ENCODE assay signal across 26 mouse cellular contexts in genomic region chr4:141879074-141879473, GRCm38 (mm10). TPM values are rescaled to one million over a fixed set of nuclear protein-coding genes. Genes with fewer than 3 reads are reported as not detected.
DNase-seq lines count a peak whose midpoint lies in the region; ATAC-seq and TF ChIP-seq lines count a peak whose summit lies in the region.
"Had no signal": no experiment of that assay in that cellular context is flagged by ENCODE, and none has a peak within 500 bp of the region (broad histone marks: within the 10 kb centered on the region; RNA-seq: fewer than 3 reads in every experiment).

No protein-coding gene starts in this region.

- DNase-seq in heart, postnatal 25 days (ENCODE audit: low spot score) = no peak
- DNase-seq in lung, postnatal 36 days = no peak
- DNase-seq in gastrocnemius, postnatal 25 days = no peak
- DNase-seq: cerebellum, adult 9-10 months; embryo, embryonic 11 days; gastrocnemius, postnatal 36 days; kidney, adult 18-20 months; kidney, postnatal 10 days; midbrain, embryonic 14.5 days; thymus, adult 18-20 months had no signal

- no peaks in the 10 kb centered on the region for H3K27me3 ChIP-seq in heart, embryonic 13.5 days (replicated peaks)
- no peaks in the 10 kb centered on the region; the same call in 1 of the 2 replicates for H3K27me3 ChIP-seq in lung, embryonic 16.5 days (ENCODE audit: control insufficient read depth, insufficient read depth, low read depth, low read length)
- no peaks in the 10 kb centered on the region for H3K27me3 ChIP-seq in stomach, embryonic 16.5 days (ENCODE audit: control insufficient read depth, insufficient read depth, low read length)
- H3K27me3 ChIP-seq: hindbrain, embryonic 15.5 days; Patski had no signal

- H3K27ac ChIP-seq in heart, embryonic 13.5 days (replicated peaks) = peak overlapping the region; percentile 16; the same call in 1 of the 2 replicates
- H3K27ac ChIP-seq in lung, embryonic 16.5 days (ENCODE audit: low read length) = peak overlapping the region; percentile 31
- peak overlapping the region; percentile 69 for H3K27ac ChIP-seq in cortical plate, adult 2 months (ENCODE audit: insufficient read depth, low read length)
- H3K27ac ChIP-seq in stomach, embryonic 16.5 days (ENCODE audit: low read length) = peak overlapping the region; percentile 32; the same call in 1 of the 2 replicates
- H3K27ac ChIP-seq: embryonic facial prominence, embryonic 15.5 days; forebrain, embryonic 10.5 days; hindbrain, embryonic 15.5 days; limb, embryonic 15.5 days had no signal

- H3K9ac ChIP-seq in heart, embryonic 13.5 days = no peak overlapping the region
- H3K9ac ChIP-seq in lung, embryonic 16.5 days (ENCODE audit: low read length) = no peak overlapping the region
- no peak overlapping the region for H3K9ac ChIP-seq in stomach, embryonic 16.5 days (ENCODE audit: low read length)
- H3K9ac ChIP-seq: embryonic facial prominence, embryonic 15.5 days; hindbrain, embryonic 15.5 days; limb, embryonic 15.5 days had no signal

- ATAC-seq in heart, embryonic 13.5 days (ENCODE audit: extremely low read depth, insufficient number of reproducible peaks, low FRiP score, low TSS enrichment) = no peak
- ATAC-seq in lung, embryonic 16.5 days (ENCODE audit: low read depth) = no peak
- ATAC-seq in stomach, embryonic 16.5 days (ENCODE audit: insufficient read depth, low FRiP score) = no peak
- ATAC-seq: activated CD4-positive, CD25-positive, alpha-beta regulatory T cell, adult 4 months; Patski had no signal

- no peaks in the 10 kb centered on the region for H3K36me3 ChIP-seq in heart, embryonic 13.5 days
- no peaks in the 10 kb centered on the region for H3K36me3 ChIP-seq in lung, embryonic 16.5 days (ENCODE audit: control insufficient read depth, insufficient read depth, low read length)
- H3K36me3 ChIP-seq in stomach, embryonic 16.5 days (ENCODE audit: control insufficient read depth, insufficient read depth, low read length) = no peaks in the 10 kb centered on the region
- H3K36me3 ChIP-seq: embryonic facial prominence, embryonic 15.5 days; forebrain, embryonic 10.5 days; hindbrain, embryonic 15.5 days; limb, embryonic 15.5 days had no signal

- H3K4me1 ChIP-seq in heart, embryonic 13.5 days = peaks cover 69% of the 10 kb centered on the region
- H3K4me1 ChIP-seq in lung, embryonic 16.5 days (replicated peaks; ENCODE audit: control insufficient read depth, insufficient read depth, low read length) = peaks cover 18% of the 10 kb centered on the region
- H3K4me1 ChIP-seq in cortical plate, adult 2 months (ENCODE audit: control insufficient read depth, insufficient read depth, low read length) = peaks cover 2% of the 10 kb centered on the region; the same call in 1 of the 2 replicates
- peaks cover 22% of the 10 kb centered on the region for H3K4me1 ChIP-seq in stomach, embryonic 16.5 days (ENCODE audit: control insufficient read depth, insufficient read depth, low read length)

- no peak overlapping the region for H3K4me3 ChIP-seq in heart, embryonic 13.5 days
- H3K4me3 ChIP-seq in lung, embryonic 16.5 days (ENCODE audit: low read length) = no peak overlapping the region
- H3K4me3 ChIP-seq in cortical plate, adult 2 months (ENCODE audit: insufficient read depth, low read length) = no peak overlapping the region
- no peak overlapping the region for H3K4me3 ChIP-seq in stomach, embryonic 16.5 days (replicated peaks; ENCODE audit: low read length)
- H3K4me3 ChIP-seq: embryonic facial prominence, embryonic 15.5 days; forebrain, embryonic 10.5 days; hindbrain, embryonic 15.5 days; limb, embryonic 15.5 days had no signal

- H3K4me2 ChIP-seq in heart, embryonic 13.5 days = no peak overlapping the region; the same call in 1 of the 2 replicates
- H3K4me2 ChIP-seq in lung, embryonic 16.5 days (ENCODE audit: low read depth, low read length) = no peak overlapping the region
- no peak overlapping the region for H3K4me2 ChIP-seq in stomach, embryonic 16.5 days (ENCODE audit: low read depth, low read length)
- H3K4me2 ChIP-seq: embryonic facial prominence, embryonic 15.5 days; hindbrain, embryonic 15.5 days; limb, embryonic 15.5 days had no signal

- TF ChIP-seq POLR2A in cortical plate, adult 2 months (IDR thresholded peaks at IDR 0.05; ENCODE audit: extremely low read depth, insufficient read depth, low read length) = 0 out of 2 replicates have a peak, but pooled peaks have one; percentile 45

- TF ChIP-seq CTCF in cortical plate, adult 2 months (IDR thresholded peaks at IDR 0.05; ENCODE audit: extremely low read depth, insufficient read depth, low read length) = no peak

- intact Hi-C loops in heart, postnatal 25 days (cut with DNase I) = no loop called here

- no peaks in the 10 kb centered on the region for H3K9me3 ChIP-seq in heart, embryonic 13.5 days
- H3K9me3 ChIP-seq in lung, embryonic 16.5 days (ENCODE audit: control insufficient read depth, low read length) = no peaks in the 10 kb centered on the region
- H3K9me3 ChIP-seq in stomach, embryonic 16.5 days (replicated peaks; ENCODE audit: control insufficient read depth, low read length) = no peaks in the 10 kb centered on the region
- H3K9me3 ChIP-seq: embryonic facial prominence, embryonic 15.5 days; forebrain, embryonic 10.5 days; hindbrain, embryonic 15.5 days; limb, embryonic 15.5 days had no signal

- WGBS in heart, embryonic 13.5 days = 34% methylated on average over 4 of the region's 4 CpGs
- WGBS in lung, embryonic 16.5 days = 45% methylated on average over 4 of the region's 4 CpGs
- 45% methylated on average over 4 of the region's 4 CpGs for WGBS in stomach, embryonic 16.5 days

RNA-seq across cellular contexts. Expression of gene Efhd2, which starts 4.4 kb away (rescaled TPM):
- polyA plus RNA-seq in heart, embryonic 13.5 days (2015; fragmentation: Nextera tagmentation; extraction: Ambion mirVana) = 79.6 and 80.3 TPM in 2 replicates
- total RNA-seq in heart, postnatal 25 days (2021) = 10 to 100 TPM; 16.4 to 21.6 TPM
- polyA plus RNA-seq in lung, embryonic 16.5 days (2015; fragmentation: Nextera tagmentation; extraction: Ambion mirVana) = 97.5 and 98.0 TPM in 2 replicates
- polyA plus RNA-seq in cortical plate, adult 2 months (2012; rRNA removed) = 360 and 365 TPM in 2 replicates
- polyA plus RNA-seq in stomach, embryonic 16.5 days (2015; fragmentation: Nextera tagmentation; extraction: Ambion mirVana) = 108 and 110 TPM in 2 replicates
- total RNA-seq in gastrocnemius, postnatal 25 days (2021) = 1 to 10 TPM; 5.6 to 8.7 TPM

RNA-seq across cellular contexts. Expression of gene Ctrc, which starts 32.9 kb away (rescaled TPM):
- polyA plus RNA-seq in heart, embryonic 13.5 days (2015; fragmentation: Nextera tagmentation; extraction: Ambion mirVana) = not detected in 2 replicates
- not detected for total RNA-seq in heart, postnatal 25 days (2021)
- polyA plus RNA-seq in lung, embryonic 16.5 days (2015; fragmentation: Nextera tagmentation; extraction: Ambion mirVana) = not detected in 2 replicates
- not detected in 2 replicates for polyA plus RNA-seq in cortical plate, adult 2 months (2012; rRNA removed)
- polyA plus RNA-seq in stomach, embryonic 16.5 days (2015; fragmentation: Nextera tagmentation; extraction: Ambion mirVana) = 0.18 and 0.67 TPM in 2 replicates
- not detected for total RNA-seq in gastrocnemius, postnatal 25 days (2021)
- total RNA-seq: gastrocnemius, postnatal 36 days; heart, postnatal 10 days; layer of hippocampus, postnatal 14 days; left cerebral cortex, postnatal 25 days; megakaryocyte, adult 5-6 weeks had no signal
- polyA plus RNA-seq: activated CD4-positive, CD25-positive, alpha-beta regulatory T cell, adult 4 months; C2C12; embryonic facial prominence, embryonic 15.5 days; forebrain, embryonic 10.5 days; hindbrain, embryonic 15.5 days; limb, embryonic 15.5 days; liver, embryonic 16.5 days; midbrain, embryonic 14.5 days; Patski had no signal

RNA-seq across cellular contexts. Expression of gene Cela2a, which starts 53.1 kb away (rescaled TPM):
- polyA plus RNA-seq in heart, embryonic 13.5 days (2015; fragmentation: Nextera tagmentation; extraction: Ambion mirVana) = not detected in 2 replicates
- total RNA-seq in heart, postnatal 25 days (2021) = not detected
- not detected in 2 replicates for polyA plus RNA-seq in lung, embryonic 16.5 days (2015; fragmentation: Nextera tagmentation; extraction: Ambion mirVana)
- 0.13 and 0.17 TPM in 2 replicates for polyA plus RNA-seq in cortical plate, adult 2 months (2012; rRNA removed)
- polyA plus RNA-seq in stomach, embryonic 16.5 days (2015; fragmentation: Nextera tagmentation; extraction: Ambion mirVana) = 754 and 1,267 TPM in 2 replicates
- not detected for total RNA-seq in gastrocnemius, postnatal 25 days (2021)
- total RNA-seq: gastrocnemius, postnatal 36 days; layer of hippocampus, postnatal 14 days; left cerebral cortex, postnatal 25 days; megakaryocyte, adult 5-6 weeks had no signal
- polyA plus RNA-seq: C2C12; embryonic facial prominence, embryonic 15.5 days; forebrain, embryonic 10.5 days; limb, embryonic 15.5 days; midbrain, embryonic 14.5 days; Patski had no signal

Comparison
In these comparisons a context has a peak if more than half of its experiments do, and no peak if none do; other contexts are left out.
1. H3K27ac ChIP-seq: peak in every context shown above with its lines; median percentile 69 in cortical plate, adult 2 months; 32 in stomach, embryonic 16.5 days; 31 in lung, embryonic 16.5 days; 16 in heart, embryonic 13.5 days.
2. RNA of gene Cela2a, which starts 53.1 kb away (polyA plus RNA-seq): 754 to 1,267 TPM in stomach, embryonic 16.5 days; 0.13 to 0.17 TPM in cortical plate, adult 2 months, not detected in heart, embryonic 13.5 days and not detected in lung, embryonic 16.5 days; every median in the first group is over 100 times any median in the second.